Mouse (Mus musculus) monocyte, adult 2 months (primary cell): ENCODE results near the gene Xrcc5.

Source experiments
- DNase-seq, 2 experiments: peaks; one replicate each; pipeline ENCODE4 v3.0.0; 2022; ENCODE audit warnings: low spot score in 2 of 2, low read depth in 1 of 2

Gene Xrcc5

GRCm38 (mm10) chr1:72434510-72434909, 127.3 kb downstream of the Xrcc5 start:
- DNase-seq = no peak

GRCm38 (mm10) chr1:72436967-72437366, 129.7 kb downstream of the Xrcc5 start:
- no peak for DNase-seq

GRCm38 (mm10) chr1:72439146-72439545, 131.9 kb downstream of the Xrcc5 start:
- no peak for DNase-seq

- DNase-seq = no peak
These were observed 135.5 kb downstream of the Xrcc5 start for GRCm38 (mm10) chr1:72442747-72443146.
